ENCODE assay signal across 6 mouse cellular contexts in genomic region chr8:20281201-20281887, GRCm38 (mm10).
DNase-seq lines count a peak whose midpoint lies in the region; ATAC-seq and TF ChIP-seq lines count a peak whose summit lies in the region.
"Not testable (repeated sequence)": the region's sequence is repeated elsewhere in the genome, so short reads cannot be mapped to it uniquely, and the experiment has no call there.

No protein-coding gene starts in this region.

- not testable (repeated sequence) for TF ChIP-seq CTCF in hindbrain, postnatal 0 days (IDR thresholded peaks at IDR 0.05; ENCODE audit: low read depth)

- H3K4me1 ChIP-seq in forebrain, embryonic 11.5 days (replicated peaks; ENCODE audit: control insufficient read depth, insufficient read depth, low read length); hindbrain, postnatal 0 days (ENCODE audit: insufficient read depth, low read length): not testable (repeated sequence)

- H3K9me3 ChIP-seq in forebrain, embryonic 11.5 days (ENCODE audit: control insufficient read depth, low read length); hindbrain, postnatal 0 days (ENCODE audit: low read length): not testable (repeated sequence)

- not testable (repeated sequence) for H3K4me3 ChIP-seq in forebrain, embryonic 11.5 days (ENCODE audit: low read depth, low read length); hindbrain, postnatal 0 days (ENCODE audit: low read length)

- H3K4me2 ChIP-seq in forebrain, embryonic 11.5 days (ENCODE audit: low read depth, low read length, severe bottlenecking); hindbrain, postnatal 0 days (ENCODE audit: low read depth, low read length): not testable (repeated sequence)

- DNase-seq in A20 (ENCODE audit: low read depth, low spot score) (peak; percentile 7), NIH3T3 (ENCODE audit: low read depth) (peak; percentile 1)
- DNase-seq in adrenal gland, postnatal 14 days: peak; percentile 9
- peak; percentile 2 for DNase-seq in forebrain, embryonic 11.5 days (ENCODE audit: low spot score)
- DNase-seq in hindbrain, postnatal 0 days (ENCODE audit: low spot score): peak; percentile 0
- DNase-seq in testis, postnatal 10 days (ENCODE audit: low spot score): peak; percentile 49

- not testable (repeated sequence) for ATAC-seq in forebrain, embryonic 11.5 days (replicated peaks; ENCODE audit: low FRiP score); hindbrain, postnatal 0 days

- H3K27me3 ChIP-seq in forebrain, embryonic 11.5 days (ENCODE audit: control insufficient read depth, insufficient read depth, low read length); hindbrain, postnatal 0 days (ENCODE audit: insufficient read depth, low read length): not testable (repeated sequence)

- 95% methylated on average over 14 of the region's 14 CpGs for WGBS in forebrain, embryonic 11.5 days
- WGBS in hindbrain, postnatal 0 days: 94% methylated on average over 14 of the region's 14 CpGs

- H3K27ac ChIP-seq in forebrain, embryonic 11.5 days (ENCODE audit: low read depth, low read length); hindbrain, postnatal 0 days: not testable (repeated sequence)

- H3K9ac ChIP-seq in forebrain, embryonic 11.5 days (ENCODE audit: low read length); hindbrain, postnatal 0 days (replicated peaks; ENCODE audit: low read length): not testable (repeated sequence)

- H3K36me3 ChIP-seq in forebrain, embryonic 11.5 days (ENCODE audit: control insufficient read depth, insufficient read depth, low read length); hindbrain, postnatal 0 days (ENCODE audit: insufficient read depth, low read length): not testable (repeated sequence)
